Comparison of ENCODE assay signal across 8 mouse cellular contexts in genomic region chr16:18289067-18289588, GRCm38 (mm10). TPM values are rescaled to one million over a fixed set of nuclear protein-coding genes. Genes with fewer than 3 reads are reported as not detected.
DNase-seq lines count a peak whose midpoint lies in the region; ATAC-seq and TF ChIP-seq lines count a peak whose summit lies in the region.

TSS of gene Dgcr8 (minus strand) at chr16:18289246.

- ATAC-seq in heart, embryonic 15.5 days (replicated peaks; ENCODE audit: insufficient number of reproducible peaks, insufficient read depth, low FRiP score, low read depth), result peak; percentile 99
- ATAC-seq in liver, embryonic 14.5 days (ENCODE audit: insufficient read depth), result peak; percentile 98
- peak; percentile 99 for ATAC-seq in neural tube, embryonic 11.5 days (ENCODE audit: insufficient read depth, low FRiP score, low TSS enrichment)
- ATAC-seq in stomach, postnatal 0 days (ENCODE audit: low FRiP score, low TSS enrichment), result peak; percentile 100

- WGBS in forebrain, embryonic 10.5 days, result under 1% methylated on average over 71 of the region's 71 CpGs
- WGBS in heart, embryonic 15.5 days, result under 1% methylated on average over 64 of the region's 71 CpGs
- WGBS in liver, embryonic 14.5 days (ENCODE audit: insufficient replicate concordance), result under 1% methylated on average over 69 of the region's 71 CpGs
- WGBS in neural tube, embryonic 11.5 days, result under 1% methylated on average over 68 of the region's 71 CpGs
- 1% methylated on average over 64 of the region's 71 CpGs for WGBS in stomach, postnatal 0 days

- H3K36me3 ChIP-seq in forebrain, embryonic 10.5 days (replicated peaks), result peaks cover 34% of the 10 kb centered on the region
- H3K36me3 ChIP-seq in heart, embryonic 15.5 days, result peaks cover 8% of the 10 kb centered on the region
- H3K36me3 ChIP-seq in liver, embryonic 14.5 days (replicated peaks; ENCODE audit: control insufficient read depth, insufficient read depth, low read depth), result peaks cover 32% of the 10 kb centered on the region
- peaks cover 8% of the 10 kb centered on the region for H3K36me3 ChIP-seq in neural tube, embryonic 11.5 days (ENCODE audit: control insufficient read depth, insufficient read depth, low read length)
- peaks cover 3% of the 10 kb centered on the region for H3K36me3 ChIP-seq in stomach, postnatal 0 days (ENCODE audit: control insufficient read depth, insufficient read depth, low read length)

- DNase-seq in CD8-positive naive resting alpha-beta T cell, adult 2 months (ENCODE audit: low read depth in 2 of 2, low spot score in 2 of 2), result peak; percentile 95 to 96
- peak; percentile 92 for DNase-seq in c-Kit-positive CD71-negative TER-119-negative erythroid progenitor cells, embryonic 14.5 days (ENCODE audit: low read depth)
- DNase-seq in forebrain, embryonic 10.5 days (ENCODE audit: extremely low spot score, low spot score), result peak; percentile 97
- peak; percentile 97 to 99 for DNase-seq in kidney, postnatal 25 days
- DNase-seq in liver, embryonic 14.5 days (ENCODE audit: low read depth in 3 of 3, low spot score in 3 of 3), result peak; percentile 94
- peak; percentile 100 for DNase-seq in neural tube, embryonic 11.5 days (ENCODE audit: low spot score)
- DNase-seq in stomach, postnatal 0 days (ENCODE audit: low spot score), result peak; percentile 98

- peak within 1 kb of the TSS; percentile 68 for H3K4me3 ChIP-seq in forebrain, embryonic 10.5 days
- peak within 1 kb of the TSS; percentile 95 for H3K4me3 ChIP-seq in heart, embryonic 15.5 days
- H3K4me3 ChIP-seq in liver, embryonic 14.5 days (ENCODE audit: insufficient read depth in 1 of 2, low read depth in 2 of 2, low read length in 2 of 2), result peak within 1 kb of the TSS; percentile 72 to 76
- peak within 1 kb of the TSS; percentile 98 for H3K4me3 ChIP-seq in neural tube, embryonic 11.5 days (ENCODE audit: low read depth, low read length)
- peak within 1 kb of the TSS; percentile 85 for H3K4me3 ChIP-seq in stomach, postnatal 0 days (ENCODE audit: low read depth, low read length)

- H3K4me1 ChIP-seq in forebrain, embryonic 10.5 days, result peaks cover 36% of the 10 kb centered on the region
- H3K4me1 ChIP-seq in heart, embryonic 15.5 days (replicated peaks), result peaks cover 34% of the 10 kb centered on the region
- peaks cover 16 to 18% of the 10 kb centered on the region in 2 experiments for H3K4me1 ChIP-seq in liver, embryonic 14.5 days (replicated peaks; ENCODE audit: control insufficient read depth in 2 of 2, insufficient read depth in 2 of 2, low read length in 1 of 2)
- peaks cover 17% of the 10 kb centered on the region for H3K4me1 ChIP-seq in neural tube, embryonic 11.5 days (ENCODE audit: control insufficient read depth, insufficient read depth, low read length)
- H3K4me1 ChIP-seq in stomach, postnatal 0 days (replicated peaks; ENCODE audit: control insufficient read depth, insufficient read depth), result peaks cover 6% of the 10 kb centered on the region

- no peaks in the 10 kb centered on the region for H3K9me3 ChIP-seq in forebrain, embryonic 10.5 days
- no peaks in the 10 kb centered on the region for H3K9me3 ChIP-seq in heart, embryonic 15.5 days (replicated peaks)
- no peaks in the 10 kb centered on the region for H3K9me3 ChIP-seq in liver, embryonic 14.5 days (ENCODE audit: control insufficient read depth, low read length)
- no peaks in the 10 kb centered on the region for H3K9me3 ChIP-seq in neural tube, embryonic 11.5 days (ENCODE audit: control insufficient read depth, low read length)
- no peaks in the 10 kb centered on the region for H3K9me3 ChIP-seq in stomach, postnatal 0 days (ENCODE audit: control insufficient read depth, low read length)

- TF ChIP-seq CTCF in liver, embryonic 14.5 days (IDR thresholded peaks at IDR 0.05; ENCODE audit: low read depth), result no peak
- TF ChIP-seq CTCF in stomach, postnatal 0 days (IDR thresholded peaks at IDR 0.05; ENCODE audit: low read depth), result no peak

- peak within 1 kb of the TSS; percentile 82 for H3K4me2 ChIP-seq in heart, embryonic 15.5 days
- H3K4me2 ChIP-seq in liver, embryonic 14.5 days (ENCODE audit: low read depth), result peak within 1 kb of the TSS; percentile 89
- H3K4me2 ChIP-seq in neural tube, embryonic 11.5 days (ENCODE audit: low read depth), result peak within 1 kb of the TSS; percentile 98
- peak within 1 kb of the TSS; percentile 77 for H3K4me2 ChIP-seq in stomach, postnatal 0 days (replicated peaks; ENCODE audit: low read depth)

- H3K27ac ChIP-seq in forebrain, embryonic 10.5 days, result peak within 1 kb of the TSS; percentile 94
- H3K27ac ChIP-seq in heart, embryonic 15.5 days, result peak within 1 kb of the TSS; percentile 95
- peak within 1 kb of the TSS; percentile 70 for H3K27ac ChIP-seq in liver, embryonic 14.5 days
- H3K27ac ChIP-seq in neural tube, embryonic 11.5 days (ENCODE audit: low read depth, low read length), result peak within 1 kb of the TSS; percentile 83
- H3K27ac ChIP-seq in stomach, postnatal 0 days (replicated peaks), result peak within 1 kb of the TSS; percentile 94

- H3K27me3 ChIP-seq in forebrain, embryonic 10.5 days (ENCODE audit: poor library complexity, severe bottlenecking), result no peaks in the 10 kb centered on the region
- no peaks in the 10 kb centered on the region for H3K27me3 ChIP-seq in heart, embryonic 15.5 days
- H3K27me3 ChIP-seq in liver, embryonic 14.5 days (ENCODE audit: control insufficient read depth, insufficient read depth, low read length), result no peaks in the 10 kb centered on the region
- no peaks in the 10 kb centered on the region for H3K27me3 ChIP-seq in neural tube, embryonic 11.5 days (ENCODE audit: control insufficient read depth, insufficient read depth, low read length)
- H3K27me3 ChIP-seq in stomach, postnatal 0 days (ENCODE audit: control insufficient read depth, insufficient read depth, low read length), result no peaks in the 10 kb centered on the region

- H3K9ac ChIP-seq in heart, embryonic 15.5 days, result peak within 1 kb of the TSS; percentile 99
- peak within 1 kb of the TSS; percentile 68 for H3K9ac ChIP-seq in liver, embryonic 14.5 days (replicated peaks)
- peak within 1 kb of the TSS; percentile 97 for H3K9ac ChIP-seq in neural tube, embryonic 11.5 days (ENCODE audit: low read length)
- peak within 1 kb of the TSS; percentile 92 for H3K9ac ChIP-seq in stomach, postnatal 0 days (ENCODE audit: low read length)

- no peak for TF ChIP-seq EP300 in liver, embryonic 14.5 days (IDR thresholded peaks at IDR 0.05; ENCODE audit: low read depth)
- no peak for TF ChIP-seq EP300 in stomach, postnatal 0 days (optimal IDR thresholded peaks at IDR 0.05)

RNA-seq across cellular contexts. Expression of gene Dgcr8, which starts in this region (rescaled TPM):
- polyA plus RNA-seq in forebrain, embryonic 10.5 days (2016; fragmentation: Nextera tagmentation; extraction: Ambion mirVana), result 48.9 and 49.7 TPM in 2 replicates
- 15.8 and 19.6 TPM in 2 replicates for polyA plus RNA-seq in heart, embryonic 15.5 days (2015; fragmentation: Nextera tagmentation; extraction: Ambion mirVana)
- polyA plus RNA-seq in liver, embryonic 14.5 days (2012; rRNA removed), result 15.5 and 23.4 TPM in 2 replicates
- polyA plus RNA-seq in liver, embryonic 14.5 days (2014; fragmentation: Nextera tagmentation; extraction: Ambion mirVana), result 8.8 and 10.4 TPM in 2 replicates
- polyA plus RNA-seq in neural tube, embryonic 11.5 days (2014; fragmentation: Nextera tagmentation; extraction: Ambion mirVana), result 34.0 and 40.9 TPM in 2 replicates
- polyA plus RNA-seq in stomach, postnatal 0 days (2015; fragmentation: Nextera tagmentation; extraction: Ambion mirVana), result 8.1 and 8.4 TPM in 2 replicates

Comparison
In these comparisons a context has a peak if more than half of its experiments do, and no peak if none do; other contexts are left out.
1. Peak in every context shown above with its lines: DNase-seq, ATAC-seq, H3K4me3 ChIP-seq and H3K27ac ChIP-seq.